8 mouse cellular contexts compared by ENCODE assay signal in the genomic region with DNA sequence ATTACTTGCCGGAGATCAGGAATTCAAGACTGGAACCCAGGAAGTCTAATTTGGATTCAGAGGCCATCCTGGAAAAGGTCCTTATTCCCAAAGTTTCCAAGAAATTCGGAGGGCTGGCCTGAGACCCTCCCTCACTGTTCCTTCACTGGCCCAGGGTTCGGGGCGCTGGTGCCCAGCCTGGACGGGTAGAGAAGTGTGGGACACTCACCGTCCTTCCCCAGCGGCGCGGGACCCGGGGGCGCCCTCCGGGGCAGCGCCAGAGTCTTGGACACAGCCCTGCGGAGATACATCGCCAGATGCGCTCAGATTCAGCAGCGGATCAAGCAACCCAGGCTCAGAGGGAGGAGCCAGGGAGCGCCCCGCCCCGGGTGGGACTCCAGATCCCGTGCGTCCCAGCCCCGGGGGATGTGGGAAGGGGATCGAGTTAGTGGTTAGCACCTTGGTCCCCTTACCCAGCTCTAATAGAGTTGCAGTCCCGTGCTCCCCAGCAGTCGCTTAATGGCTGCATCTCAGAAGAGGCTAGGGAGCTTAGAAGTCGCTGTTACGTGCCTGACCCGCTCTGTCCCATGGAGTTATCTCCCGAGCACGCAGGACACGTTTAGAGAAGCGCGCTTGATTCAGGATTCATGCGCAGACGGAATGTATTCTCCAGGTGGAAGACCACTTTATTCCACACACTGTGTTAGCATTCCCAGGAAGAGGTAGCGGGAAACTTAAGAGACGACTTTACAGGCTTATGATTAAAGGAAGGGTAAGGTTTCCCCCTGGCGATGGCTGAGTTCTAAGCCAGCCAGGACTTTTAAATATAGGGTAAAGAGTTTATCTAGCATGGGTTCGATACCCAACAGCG. TPM values are rescaled to one million over a fixed set of nuclear protein-coding genes. Genes with fewer than 3 reads are reported as not detected.
DNase-seq lines count a peak whose midpoint lies in the region; ATAC-seq and TF ChIP-seq lines count a peak whose summit lies in the region.

Gene Mgarp (minus strand): TSS at position 520 of the 850 bp plus-strand sequence.

- intact Hi-C loops in left cerebral cortex, postnatal 4 days (cut with DNase I) = no loop called here
- intact Hi-C loops in left cerebral cortex, postnatal 14 days (cut with DNase I) = no loop called here

- DNase-seq in left cerebral cortex, postnatal 4 days = peak; percentile 55
- DNase-seq in left cerebral cortex, postnatal 14 days (ENCODE audit: low spot score in 2 of 2) = no peak
- peak; percentile 65 for DNase-seq in embryo, embryonic 11.5 days (ENCODE audit: low read depth, low spot score)
- peak; percentile 68 to 84 for DNase-seq in heart, adult 18-20 months
- DNase-seq in kidney, adult 11 months = peak; percentile 49
- peak; percentile 44 for DNase-seq in urinary bladder, adult 2 months (ENCODE audit: low spot score)

- H3K4me2 ChIP-seq in lung, embryonic 16.5 days (ENCODE audit: low read depth, low read length) = peak within 1 kb of the TSS; percentile 61

- ATAC-seq in lung, embryonic 16.5 days (ENCODE audit: low read depth) = peak; percentile 92

- H3K27ac ChIP-seq in lung, embryonic 16.5 days (ENCODE audit: low read length) = no peak within 1 kb of the TSS
- no peak within 1 kb of the TSS for H3K27ac ChIP-seq in olfactory bulb, adult 2 months (ENCODE audit: insufficient read depth, low read depth, low read length)

- peak within 1 kb of the TSS; percentile 51 for H3K4me3 ChIP-seq in lung, embryonic 16.5 days (ENCODE audit: low read length)
- peak within 1 kb of the TSS; percentile 42 for H3K4me3 ChIP-seq in olfactory bulb, adult 2 months (ENCODE audit: insufficient read depth, low read depth, low read length)

- WGBS in lung, embryonic 16.5 days = 2% methylated on average over 41 of the region's 41 CpGs
- 4% methylated on average over 41 of the region's 41 CpGs for WGBS in olfactory bulb, adult 2 months

- H3K9ac ChIP-seq in lung, embryonic 16.5 days (ENCODE audit: low read length) = peak within 1 kb of the TSS; percentile 41

- no peaks in the 10 kb centered on the region for H3K9me3 ChIP-seq in lung, embryonic 16.5 days (ENCODE audit: control insufficient read depth, low read length)

- H3K4me1 ChIP-seq in lung, embryonic 16.5 days (replicated peaks; ENCODE audit: control insufficient read depth, insufficient read depth, low read length) = no peaks in the 10 kb centered on the region; the same call in 1 of the 2 replicates
- peaks cover 6% of the 10 kb centered on the region for H3K4me1 ChIP-seq in olfactory bulb, adult 2 months (ENCODE audit: control insufficient read depth, insufficient read depth, low read length)

- no peak for TF ChIP-seq POLR2A in olfactory bulb, adult 2 months (IDR thresholded peaks at IDR 0.05; ENCODE audit: insufficient read depth, low read depth, low read length)

- H3K27me3 ChIP-seq in lung, embryonic 16.5 days (ENCODE audit: control insufficient read depth, insufficient read depth, low read depth, low read length) = peaks cover 8% of the 10 kb centered on the region

- TF ChIP-seq CTCF in olfactory bulb, adult 2 months (IDR thresholded peaks at IDR 0.05; ENCODE audit: insufficient read depth, low read depth, low read length) = no peak

- no peaks in the 10 kb centered on the region for H3K36me3 ChIP-seq in lung, embryonic 16.5 days (ENCODE audit: control insufficient read depth, insufficient read depth, low read length)

RNA-seq across cellular contexts. Expression of gene Mgarp, which starts in this region (rescaled TPM):
- total RNA-seq in left cerebral cortex, postnatal 4 days (2021) = not detected
- total RNA-seq in left cerebral cortex, postnatal 14 days (2021) = not detected
- under 1 TPM; 0.31 to 0.35 TPM for total RNA-seq in heart, adult 18-20 months (2021)
- polyA plus RNA-seq in lung, embryonic 16.5 days (2015; fragmentation: Nextera tagmentation; extraction: Ambion mirVana) = 1.2 and 1.9 TPM in 2 replicates
- not detected in 2 replicates for polyA plus RNA-seq in olfactory bulb, adult 2 months (2012; ENCODE audit: insufficient read depth, insufficient read length, low replicate concordance, missing spikeins)
- 2.9 and 3.6 TPM in 2 replicates for polyA plus RNA-seq in urinary bladder, adult 2 months (2012; rRNA removed)

Comparison
In these comparisons a context has a peak if more than half of its experiments do, and no peak if none do; other contexts are left out.
1. Peak in DNase-seq in left cerebral cortex, postnatal 4 days; RNA of the gene not detected or under 1 TPM.
2. Peak in DNase-seq in heart, adult 18-20 months; RNA of the gene not detected or under 1 TPM.
3. DNase-seq: peak in embryo, embryonic 11.5 days (single experiment), kidney, adult 11 months (single experiment) and urinary bladder, adult 2 months (single experiment); none in left cerebral cortex, postnatal 14 days (0 of 2).